22 mouse cellular contexts compared by ENCODE assay signal in the genomic region with DNA sequence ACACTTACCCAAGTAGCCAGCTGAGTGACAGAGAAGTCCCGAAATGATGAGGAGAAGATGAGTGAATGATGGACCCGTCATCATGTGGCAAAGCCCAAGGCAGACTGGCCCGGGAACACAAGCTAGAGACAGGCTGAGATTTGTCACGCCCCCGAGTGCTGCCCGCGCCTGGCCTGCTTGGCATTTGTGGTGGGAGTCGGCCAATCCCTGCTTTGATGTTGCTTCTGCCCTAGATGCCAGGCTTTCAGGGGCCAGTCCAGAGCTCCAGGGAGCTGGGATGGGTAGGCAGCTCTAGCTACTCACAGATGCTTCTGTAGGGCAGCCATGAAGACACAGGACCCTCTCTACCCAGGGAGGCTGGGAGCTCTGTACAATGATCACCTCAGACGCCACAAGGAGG. TPM values are rescaled to one million over a fixed set of nuclear protein-coding genes. Genes with fewer than 3 reads are reported as not detected.
DNase-seq lines count a peak whose midpoint lies in the region; ATAC-seq and TF ChIP-seq lines count a peak whose summit lies in the region.
"Had no signal": no experiment of that assay in that cellular context is flagged by ENCODE, and none has a peak within 500 bp of the region (broad histone marks: within the 10 kb centered on the region; RNA-seq: fewer than 3 reads in every experiment).

No protein-coding gene starts in this region.

- no peaks in the 10 kb centered on the region for H3K27me3 ChIP-seq in kidney, postnatal 0 days (ENCODE audit: insufficient read depth, low read length)
- H3K27me3 ChIP-seq in kidney, adult 2 months (replicated peaks; ENCODE audit: control insufficient read depth, insufficient read depth, low read length): no peaks in the 10 kb centered on the region
- H3K27me3 ChIP-seq: forebrain, embryonic 15.5 days; neural tube, embryonic 12.5 days had no signal

- no peak overlapping the region for H3K9ac ChIP-seq in kidney, postnatal 0 days (ENCODE audit: low read depth, low read length)
- H3K9ac ChIP-seq: forebrain, embryonic 15.5 days; liver, embryonic 13.5 days; lung, embryonic 14.5 days; neural tube, embryonic 12.5 days had no signal

- intact Hi-C loops in gastrocnemius, postnatal 14 days (cut with DNase I; ENCODE audit: low total_unique reads): no loop called here

- 38% methylated on average over 9 of the region's 9 CpGs for WGBS in kidney, postnatal 0 days
- WGBS in kidney, adult 2 months: 56% methylated on average over 9 of the region's 9 CpGs

- peaks cover 12% of the 10 kb centered on the region; the same call in 1 of the 2 replicates for H3K4me1 ChIP-seq in kidney, postnatal 0 days (replicated peaks; ENCODE audit: insufficient read depth, low read length)
- no peaks in the 10 kb centered on the region for H3K4me1 ChIP-seq in kidney, adult 2 months (ENCODE audit: control insufficient read depth, insufficient read depth, low read length)
- H3K4me1 ChIP-seq: forebrain, embryonic 15.5 days; liver, embryonic 13.5 days; neural tube, embryonic 12.5 days had no signal

- peak; percentile 39 for DNase-seq in CD4-positive, CD25-positive, alpha-beta regulatory T cell, adult 2 months (ENCODE audit: low read depth, low spot score)
- DNase-seq in gastrocnemius, postnatal 14 days: peak; percentile 42
- DNase-seq in gastrocnemius, postnatal 10 days: no peak
- peak; percentile 55 for DNase-seq in kidney, postnatal 0 days (ENCODE audit: low spot score)
- no peak for DNase-seq in kidney, adult 2 months
- peak; percentile 32 to 54 for DNase-seq in thymus, postnatal 36 days
- DNase-seq in thymus, postnatal 4 days: no peak
- DNase-seq: heart, adult 2 months; kidney, postnatal 36 days; liver, embryonic 13.5 days; lung, embryonic 14.5 days; lung, postnatal 36 days; midbrain, embryonic 14.5 days had no signal

- H3K9me3 ChIP-seq in kidney, postnatal 0 days (replicated peaks; ENCODE audit: low read length): no peaks in the 10 kb centered on the region
- H3K9me3 ChIP-seq: embryonic facial prominence, embryonic 10.5 days; forebrain, embryonic 15.5 days; hindbrain, embryonic 10.5 days; liver, embryonic 13.5 days; megakaryocyte, embryonic 14.5 days; neural tube, embryonic 12.5 days had no signal

- TF ChIP-seq CTCF in kidney, postnatal 0 days (IDR thresholded peaks at IDR 0.05; ENCODE audit: low read depth): no peak
- no peak for TF ChIP-seq CTCF in kidney, adult 2 months (conservative IDR thresholded peaks at IDR 0.05; ENCODE audit: insufficient read depth, insufficient read length, low read depth, low read length)

- no peak overlapping the region for H3K4me3 ChIP-seq in kidney, postnatal 0 days (replicated peaks; ENCODE audit: low read depth, low read length)
- H3K4me3 ChIP-seq in kidney, adult 2 months (ENCODE audit: insufficient read depth, low read depth, low read length): no peak overlapping the region
- H3K4me3 ChIP-seq: embryonic facial prominence, embryonic 10.5 days; forebrain, embryonic 15.5 days; heart, adult 2 months; hindbrain, embryonic 10.5 days; liver, embryonic 13.5 days; megakaryocyte, embryonic 14.5 days; neural tube, embryonic 12.5 days had no signal

- ATAC-seq in CD4-positive, CD25-positive, alpha-beta regulatory T cell, adult 4 months: no peak
- no peak for ATAC-seq in kidney, postnatal 0 days (replicated peaks; ENCODE audit: low FRiP score, low read depth)
- ATAC-seq: forebrain, embryonic 15.5 days; intestine, postnatal 0 days; Patski had no signal

- H3K4me2 ChIP-seq in kidney, postnatal 0 days (ENCODE audit: low read length): no peak overlapping the region
- H3K4me2 ChIP-seq: forebrain, embryonic 15.5 days; liver, embryonic 13.5 days; lung, embryonic 14.5 days; neural tube, embryonic 12.5 days had no signal

- H3K36me3 ChIP-seq in kidney, postnatal 0 days (ENCODE audit: insufficient read depth, low read length): no peaks in the 10 kb centered on the region
- no peaks in the 10 kb centered on the region for H3K36me3 ChIP-seq in kidney, adult 2 months (ENCODE audit: control insufficient read depth, insufficient read depth, low read length)
- H3K36me3 ChIP-seq: embryonic facial prominence, embryonic 10.5 days; forebrain, embryonic 15.5 days; hindbrain, embryonic 10.5 days; liver, embryonic 13.5 days; neural tube, embryonic 12.5 days had no signal

- TF ChIP-seq POLR2A in kidney, adult 2 months (IDR thresholded peaks at IDR 0.05; ENCODE audit: low read depth, low read length): no peak

- H3K27ac ChIP-seq in kidney, postnatal 0 days: no peak overlapping the region
- H3K27ac ChIP-seq in kidney, adult 2 months (ENCODE audit: insufficient read depth, low read depth, low read length): no peak overlapping the region
- H3K27ac ChIP-seq: embryonic facial prominence, embryonic 10.5 days; forebrain, embryonic 15.5 days; heart, adult 2 months; hindbrain, embryonic 10.5 days; liver, embryonic 13.5 days; neural tube, embryonic 12.5 days had no signal

RNA-seq across cellular contexts. Expression of gene Colq, which starts 33.4 kb away (rescaled TPM):
- 1 to 10 TPM; 5.6 to 8.5 TPM for polyA plus RNA-seq in CD4-positive, CD25-positive, alpha-beta regulatory T cell, adult 4 months (2017; shearing (Covaris generic))
- total RNA-seq in gastrocnemius, postnatal 14 days (2021): 1 to 10 TPM; 8.3 to 9.4 TPM
- total RNA-seq in gastrocnemius, postnatal 10 days (2021): 10 to 100 TPM in 1 of 2 experiments, 1 to 10 TPM in 1; 8.9 to 10.2 TPM
- 1.3 TPM in 2 replicates for polyA plus RNA-seq in kidney, postnatal 0 days (2015; fragmentation: Nextera tagmentation; extraction: Ambion mirVana)
- polyA plus RNA-seq in kidney, adult 2 months (2012; rRNA removed): 0.27 and 1.2 TPM in 2 replicates
- total RNA-seq: adrenal gland, adult 18-20 months had no signal
- polyA plus RNA-seq: forebrain, embryonic 15.5 days; midbrain, embryonic 14.5 days; Patski had no signal

Comparison
In these comparisons a context has a peak if more than half of its experiments do, and no peak if none do; other contexts are left out.
1. DNase-seq: peak in CD4-positive, CD25-positive, alpha-beta regulatory T cell, adult 2 months (single experiment), gastrocnemius, postnatal 14 days (single experiment), kidney, postnatal 0 days (single experiment) and thymus, postnatal 36 days (2 of 2); none in gastrocnemius, postnatal 10 days (single experiment), kidney, adult 2 months (single experiment) and thymus, postnatal 4 days (single experiment).